Mouse (Mus musculus) MEL (cell line): ENCODE data around the gene Plagl2. TPM values are rescaled to one million over a fixed set of nuclear protein-coding genes. Genes with fewer than 3 reads are reported as not detected.

Source experiments
- DNase-seq: peaks from one replicate; pipeline ENCODE4 v3.0.0; 2011; ENCODE audit warnings: low read depth, low spot score
- H3K27ac ChIP-seq: 2 replicates; pipeline ENCODE4 v1.5.1; 2012; ENCODE audit warnings: low read depth, mild to moderate bottlenecking, control low read depth, low read length, moderate library complexity; ENCODE audit not compliant: control insufficient read depth
- H3K27me3 ChIP-seq, 2 experiments: fragments of 150-350 bp in 1 of 2; sonication (generic) in 1 of 2; 2 replicates each; pipeline ENCODE4 v1.6.1; 2012; ENCODE audit warnings: low read length in 2 of 2, mild to moderate bottlenecking in 2 of 2, improper control_type of control experiment in 1 of 2, moderate library complexity in 1 of 2; ENCODE audit not compliant: insufficient read depth in 2 of 2, control insufficient read depth in 1 of 2
- H3K36me3 ChIP-seq, 2 experiments: 2 replicates each; pipeline ENCODE4 v1.6.1; 2012 to 2014; ENCODE audit warnings: low read length in 2 of 2, improper control_type of control experiment in 1 of 2, inconsistent platforms in 1 of 2, mild to moderate bottlenecking in 1 of 2; ENCODE audit not compliant: insufficient read depth in 2 of 2, control insufficient read depth in 1 of 2
- H3K4me1 ChIP-seq, 2 experiments: fragments of 150-350 bp in 1 of 2; sonication (generic) in 1 of 2; 2 replicates each; pipeline ENCODE4 v1.6.1; 2012; ENCODE audit warnings: low read length in 2 of 2, improper control_type of control experiment in 1 of 2, mild to moderate bottlenecking in 1 of 2; ENCODE audit not compliant: insufficient read depth in 2 of 2, control insufficient read depth in 1 of 2
- H3K4me3 ChIP-seq, 2 experiments: fragments of 150-350 bp in 1 of 2; sonication (generic) in 1 of 2; 2 replicates each; pipeline ENCODE4 v1.5.1; 2012; ENCODE audit warnings: low read depth in 2 of 2, low read length in 2 of 2, mild to moderate bottlenecking in 2 of 2, moderate library complexity in 2 of 2, control low read depth in 1 of 2, improper control_type of control experiment in 1 of 2; ENCODE audit not compliant: control insufficient read depth in 1 of 2, insufficient read depth in 1 of 2
- H3K79me2 ChIP-seq: 2 replicates; pipeline ENCODE4 v1.6.1; 2012; ENCODE audit warnings: mild to moderate bottlenecking, low read length, moderate library complexity; ENCODE audit not compliant: control insufficient read depth, poor library complexity, insufficient read depth
- H3K9ac ChIP-seq: 2 replicates; pipeline ENCODE4 v1.6.1; 2012; ENCODE audit warnings: low read depth, mild to moderate bottlenecking, control low read depth, low read length, moderate library complexity; ENCODE audit not compliant: control insufficient read depth, poor library complexity, severe bottlenecking
- H3K9me3 ChIP-seq: fragments of 150-350 bp; sonication (generic); replicated peaks from 2 replicates; pipeline ENCODE4 v1.6.1; 2012; ENCODE audit warnings: mild to moderate bottlenecking, low read length, improper control_type of control experiment, moderate library complexity; ENCODE audit not compliant: insufficient read depth
- BHLHE40 ChIP-seq: IDR thresholded peaks from 2 replicates; pipeline ENCODE4 v1.6.1; 2012; ENCODE audit warnings: low read depth, mild to moderate bottlenecking, inconsistent platforms, low read length, improper control_type of control experiment, borderline replicate concordance
- CHD2 ChIP-seq: IDR thresholded peaks from 2 replicates; pipeline ENCODE4 v1.6.1; 2011; ENCODE audit warnings: low read length, improper control_type of control experiment
- CTCF ChIP-seq, 3 experiments: IDR thresholded peaks in 2 of 3; conservative IDR thresholded peaks in 1 of 3; 2 replicates each; pipeline ENCODE4 v1.5.1; 2011 to 2012; ENCODE audit warnings: low read length in 3 of 3, low read depth in 2 of 3, mild to moderate bottlenecking in 2 of 3, improper control_type of control experiment in 1 of 3, inconsistent platforms in 1 of 3, mixed read lengths in 1 of 3, moderate library complexity in 1 of 3; ENCODE audit not compliant: control insufficient read depth in 1 of 3, insufficient read depth in 1 of 3, poor library complexity in 1 of 3, severe bottlenecking in 1 of 3
- E2F4 ChIP-seq: IDR thresholded peaks from 2 replicates; pipeline ENCODE4 v1.6.1; 2011; ENCODE audit warnings: low read depth, low read length, improper control_type of control experiment, borderline replicate concordance
- ELF1 ChIP-seq: IDR thresholded peaks from 2 replicates; pipeline ENCODE4 v1.6.1; 2014; ENCODE audit warnings: low read depth, mild to moderate bottlenecking, inconsistent platforms, low read length, improper control_type of control experiment, moderate library complexity
- EP300 ChIP-seq, 2 experiments: IDR thresholded peaks; 2 replicates each; pipeline ENCODE4 v1.6.1; 2011; ENCODE audit warnings: improper control_type of control experiment in 2 of 2, low read length in 2 of 2, low read depth in 1 of 2, mild to moderate bottlenecking in 1 of 2
- ETS1 ChIP-seq: IDR thresholded peaks from 2 replicates; pipeline ENCODE4 v1.6.1; 2012; ENCODE audit warnings: low read depth, mild to moderate bottlenecking, inconsistent platforms, low read length, improper control_type of control experiment, moderate library complexity
- GABPA ChIP-seq: IDR thresholded peaks from 2 replicates; pipeline ENCODE4 v1.6.1; 2012; ENCODE audit warnings: low read depth, mild to moderate bottlenecking, inconsistent platforms, low read length, improper control_type of control experiment, moderate library complexity
- GATA1 ChIP-seq: IDR thresholded peaks from 2 replicates; pipeline ENCODE4 v1.6.1; 2011; ENCODE audit warnings: low read depth, low read length, improper control_type of control experiment
- HCFC1 ChIP-seq: IDR thresholded peaks from 2 replicates; pipeline ENCODE4 v1.6.1; 2012; ENCODE audit warnings: low read depth, mild to moderate bottlenecking, inconsistent platforms, low read length, improper control_type of control experiment, moderate library complexity
- JUND ChIP-seq: IDR thresholded peaks from 2 replicates; pipeline ENCODE4 v1.6.1; 2011; ENCODE audit warnings: low read depth, mild to moderate bottlenecking, improper control_type of control experiment, low read length
- KAT2A ChIP-seq: conservative IDR thresholded peaks from 2 replicates; pipeline ENCODE4 v1.6.1; 2012; ENCODE audit warnings: low read depth, low read length, improper control_type of control experiment, inconsistent platforms
- MAFK ChIP-seq: IDR thresholded peaks from 2 replicates; pipeline ENCODE4 v1.6.1; 2011; ENCODE audit warnings: low read depth, mild to moderate bottlenecking, low read length, improper control_type of control experiment, borderline replicate concordance
- MAX ChIP-seq: IDR thresholded peaks from 2 replicates; pipeline ENCODE4 v1.6.1; 2011; ENCODE audit warnings: low read length, improper control_type of control experiment
- MAZ ChIP-seq: IDR thresholded peaks from 2 replicates; pipeline ENCODE4 v1.6.1; 2012; ENCODE audit warnings: low read depth, mild to moderate bottlenecking, inconsistent platforms, low read length, improper control_type of control experiment
- MEF2A ChIP-seq: IDR thresholded peaks from 2 replicates; pipeline ENCODE4 v1.6.1; 2014; ENCODE audit warnings: low read depth, mild to moderate bottlenecking, inconsistent platforms, low read length, improper control_type of control experiment; ENCODE audit not compliant: poor library complexity, insufficient replicate concordance, severe bottlenecking; ENCODE audit errors: extremely low read depth
- MXI1 ChIP-seq: IDR thresholded peaks from 2 replicates; pipeline ENCODE4 v1.6.1; 2011; ENCODE audit warnings: mild to moderate bottlenecking, low read depth, low read length, improper control_type of control experiment
- MYB ChIP-seq: IDR thresholded peaks from 2 replicates; pipeline ENCODE4 v1.6.1; 2011; ENCODE audit warnings: mild to moderate bottlenecking, low read depth, low read length, improper control_type of control experiment
- MYC ChIP-seq: IDR thresholded peaks from 2 replicates; pipeline ENCODE4 v1.6.1; 2011; ENCODE audit warnings: low read depth, mild to moderate bottlenecking, low read length, improper control_type of control experiment, moderate library complexity
- NELFE ChIP-seq: IDR thresholded peaks from 2 replicates; pipeline ENCODE4 v1.6.1; 2011; ENCODE audit warnings: low read depth, low read length, improper control_type of control experiment
- NRF1 ChIP-seq: IDR thresholded peaks from 2 replicates; pipeline ENCODE4 v1.6.1; 2014; ENCODE audit warnings: low read depth, mild to moderate bottlenecking, inconsistent platforms, low read length, improper control_type of control experiment, moderate library complexity; ENCODE audit not compliant: poor library complexity, insufficient read depth, severe bottlenecking
- POLR2A ChIP-seq, 2 experiments: IDR thresholded peaks; 2 replicates each; pipeline ENCODE4 v1.6.1; 2011 to 2012; ENCODE audit warnings: low read length in 2 of 2, mild to moderate bottlenecking in 2 of 2, control low read depth in 1 of 2, improper control_type of control experiment in 1 of 2, low read depth in 1 of 2, moderate library complexity in 1 of 2; ENCODE audit not compliant: control insufficient read depth in 1 of 2, insufficient read depth in 1 of 2, poor library complexity in 1 of 2
- POLR2AphosphoS2 ChIP-seq: IDR thresholded peaks from 2 replicates; pipeline ENCODE4 v1.6.1; 2011; ENCODE audit warnings: low read length, improper control_type of control experiment
- POLR2AphosphoS5 ChIP-seq: IDR thresholded peaks from 2 replicates; pipeline ENCODE4 v1.6.1; 2012; ENCODE audit warnings: low read depth, borderline replicate concordance, mild to moderate bottlenecking, inconsistent platforms, low read length, moderate library complexity, mixed read lengths
- RAD21 ChIP-seq: IDR thresholded peaks from 2 replicates; pipeline ENCODE4 v1.6.1; 2011; ENCODE audit warnings: mild to moderate bottlenecking, low read depth, low read length, improper control_type of control experiment
- RCOR1 ChIP-seq: IDR thresholded peaks from 2 replicates; pipeline ENCODE4 v1.6.1; 2012; ENCODE audit warnings: low read depth, mild to moderate bottlenecking, inconsistent platforms, low read length, improper control_type of control experiment
- SIN3A ChIP-seq: IDR thresholded peaks from 2 replicates; pipeline ENCODE4 v1.6.1; 2012; ENCODE audit warnings: low read length, improper control_type of control experiment, inconsistent platforms
- SMC3 ChIP-seq: IDR thresholded peaks from 2 replicates; pipeline ENCODE4 v1.6.1; 2011; ENCODE audit warnings: low read depth, low read length, improper control_type of control experiment
- TBP ChIP-seq: IDR thresholded peaks from 2 replicates; pipeline ENCODE4 v1.8.0; 2011; ENCODE audit warnings: low read depth, low read length, improper control_type of control experiment
- TCF12 ChIP-seq: IDR thresholded peaks from 2 replicates; pipeline ENCODE4 v1.6.1; 2014; ENCODE audit warnings: low read depth, mild to moderate bottlenecking, inconsistent platforms, low read length, improper control_type of control experiment, moderate library complexity
- UBTF ChIP-seq: IDR thresholded peaks from 2 replicates; pipeline ENCODE4 v1.6.1; 2012; ENCODE audit warnings: low read depth, mild to moderate bottlenecking, inconsistent platforms, low read length, improper control_type of control experiment, moderate library complexity, borderline replicate concordance; ENCODE audit not compliant: insufficient read depth
- USF1 ChIP-seq: IDR thresholded peaks from 2 replicates; pipeline ENCODE4 v1.6.1; 2014; ENCODE audit warnings: low read depth, mild to moderate bottlenecking, inconsistent platforms, low read length, improper control_type of control experiment, moderate library complexity
- USF2 ChIP-seq, 2 experiments: IDR thresholded peaks; 2 replicates each; pipeline ENCODE4 v1.6.1; 2011 to 2012; ENCODE audit warnings: improper control_type of control experiment in 2 of 2, low read length in 2 of 2, borderline replicate concordance in 1 of 2, inconsistent platforms in 1 of 2, low read depth in 1 of 2, mild to moderate bottlenecking in 1 of 2; ENCODE audit not compliant: insufficient read depth in 1 of 2
- ZC3H11A ChIP-seq: IDR thresholded peaks from 2 replicates; pipeline ENCODE4 v1.6.1; 2012; ENCODE audit warnings: low read depth, mild to moderate bottlenecking, inconsistent platforms, low read length, improper control_type of control experiment
- ZKSCAN1 ChIP-seq: IDR thresholded peaks from 2 replicates; pipeline ENCODE4 v1.6.1; 2012; ENCODE audit warnings: low read depth, mild to moderate bottlenecking, inconsistent platforms, low read length, improper control_type of control experiment, moderate library complexity
- ZMIZ1 ChIP-seq: IDR thresholded peaks from 2 replicates; pipeline ENCODE4 v1.6.1; 2012; ENCODE audit warnings: low read depth, mild to moderate bottlenecking, inconsistent platforms, low read length, improper control_type of control experiment, moderate library complexity
- ZNF384 ChIP-seq: IDR thresholded peaks from 2 replicates; pipeline ENCODE4 v1.6.1; 2012; ENCODE audit warnings: low read depth, mild to moderate bottlenecking, inconsistent platforms, low read length, improper control_type of control experiment
- polyA plus RNA-seq, 2 experiments: library from polyadenylated mRNA; stranded (reverse) in 1 of 2; unstranded in 1 of 2; fragments of >175 nt in 1 of 2; fragments of >200 nt in 1 of 2; gene quantifications; 2 replicates each; pipeline versions ENCODE4 v1.2.1 to v1.2.4; 2012; ENCODE audit warnings: low replicate concordance in 2 of 2, low read depth in 1 of 2; ENCODE audit not compliant: insufficient read length in 2 of 2, insufficient read depth in 1 of 2, missing spikeins in 1 of 2
- total RNA-seq: library from RNA; depleted of rRNA; stranded (reverse); fragments of 300-350 nt; gene quantifications from 2 replicates; pipeline ENCODE4 v1.2.3, GENCODE M21; 2012

The Plagl2 gene
- total and polyA plus RNA-seq, 3 experiments = 5.9 to 34.4 TPM; not detected in 1

DNA sequence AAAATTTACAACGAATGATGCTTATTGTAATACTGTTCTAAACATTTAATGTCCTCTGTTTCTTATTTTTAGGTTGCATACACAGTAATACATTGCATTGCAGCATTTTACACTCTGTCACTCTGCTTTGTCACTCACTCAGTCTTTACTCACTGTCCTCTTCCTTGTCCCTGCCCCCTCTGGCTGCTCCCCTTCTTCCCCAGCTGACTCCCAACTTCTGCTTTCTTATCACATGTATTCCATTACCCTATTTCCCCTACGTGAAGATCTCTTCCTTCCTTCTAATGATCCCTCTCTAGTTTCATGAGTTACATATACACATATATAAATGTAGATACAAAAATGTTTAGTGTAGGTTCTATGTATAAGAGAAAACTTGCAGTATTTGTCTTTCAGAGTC lies 42.1 kb downstream of the Plagl2 start:
- peaks cover 0 to 23% of the 10 kb centered on the region in 2 experiments; a peak in 3 of 4 replicates for H3K36me3 ChIP-seq
- peaks cover 5 to 30% of the 10 kb centered on the region in 2 experiments for H3K4me1 ChIP-seq
- no peaks in the 10 kb centered on the region for H3K9me3 ChIP-seq
- peak; percentile 79 for DNase-seq
- no peak overlapping the region for H3K4me3 ChIP-seq
- H3K27ac ChIP-seq = peak overlapping the region; percentile 70; the same call in 1 of the 2 replicates
- no peaks in the 10 kb centered on the region for H3K27me3 ChIP-seq
- no peak overlapping the region for H3K9ac ChIP-seq
- no peaks in the 10 kb centered on the region for H3K79me2 ChIP-seq
- TF ChIP-seq NRF1 = no peak
- no peak for TF ChIP-seq RAD21
- TF ChIP-seq KAT2A = no peak
- no peak for TF ChIP-seq ZMIZ1
- peak; percentile 33; the same call in 1 of the 2 replicates for TF ChIP-seq MXI1
- TF ChIP-seq MAX = peak; percentile 31; the same call in 1 of the 2 replicates
- no peak for TF ChIP-seq MEF2A
- peak; percentile 64 to 81 for TF ChIP-seq EP300 (IDR thresholded peaks at IDR 0.05; ENCODE audit: low read depth in 1 of 2, low read length in 2 of 2)
- no peak for TF ChIP-seq UBTF
- no peak for TF ChIP-seq CTCF (IDR thresholded peaks at IDR 0.05 in 2 of 3, conservative IDR thresholded peaks at IDR 0.05 in 1 of 3; ENCODE audit: control insufficient read depth in 1 of 3, insufficient read depth in 1 of 3, low read depth in 2 of 3, low read length in 3 of 3, poor library complexity in 1 of 3, severe bottlenecking in 1 of 3)
- TF ChIP-seq ZKSCAN1 = no peak
- TF ChIP-seq JUND = no peak
- no peak for TF ChIP-seq MYB
- no peak for TF ChIP-seq POLR2AphosphoS2
- no peak for TF ChIP-seq BHLHE40
- TF ChIP-seq TCF12 = 0 out of 2 replicates have a peak, but pooled peaks have one; percentile 18
- no peak; the same call in 1 of the 2 replicates for TF ChIP-seq RCOR1
- peak; percentile 33; the same call in 1 of the 2 replicates for TF ChIP-seq ELF1
- TF ChIP-seq MAZ = no peak
- TF ChIP-seq SMC3 = no peak
- no peak for TF ChIP-seq MAFK
- TF ChIP-seq POLR2A (IDR thresholded peaks at IDR 0.05; ENCODE audit: control insufficient read depth in 1 of 2, insufficient read depth in 1 of 2, low read depth in 1 of 2, low read length in 2 of 2, poor library complexity in 1 of 2) = no peak
- TF ChIP-seq USF1 = no peak
- TF ChIP-seq SIN3A = peak; percentile 69; the same call in 1 of the 2 replicates
- TF ChIP-seq GABPA = no peak
- TF ChIP-seq USF2 (IDR thresholded peaks at IDR 0.05; ENCODE audit: borderline replicate concordance in 1 of 2, insufficient read depth in 1 of 2, low read depth in 1 of 2, low read length in 2 of 2) = no peak
- no peak for TF ChIP-seq POLR2AphosphoS5
- peak; percentile 66; the same call in 1 of the 2 replicates for TF ChIP-seq MYC
- no peak for TF ChIP-seq ZC3H11A
- no peak for TF ChIP-seq TBP
- TF ChIP-seq ZNF384 = no peak
- TF ChIP-seq GATA1 = peak; percentile 63; the same call in 1 of the 2 replicates
- TF ChIP-seq NELFE = no peak
- no peak for TF ChIP-seq CHD2
- no peak for TF ChIP-seq E2F4
- TF ChIP-seq HCFC1 = no peak
- TF ChIP-seq ETS1 = peak; percentile 96
